Mouse (Mus musculus) c-Kit-positive CD71-positive TER-119-positive erythroid progenitor cells, embryonic 14.5 days (primary cell): Measurements from ENCODE around the gene Nod1.

Experiments used
- DNase-seq: peaks from one replicate; pipeline ENCODE4 v3.0.0-alpha.2; 2013; ENCODE audit warnings: low spot score

Nod1 gene

GRCm38 (mm10) chr6:54939631-54940030 lies 32.8 kb downstream of the Nod1 start:
- no peak for DNase-seq

- no peak for DNase-seq
These were observed 35.9 kb downstream of the Nod1 start for GRCm38 (mm10) chr6:54936496-54936895.

GRCm38 (mm10) chr6:54934930-54935329 lies 37.5 kb downstream of the Nod1 start:
- no peak for DNase-seq

GRCm38 (mm10) chr6:54934313-54934712 lies 38.1 kb downstream of the Nod1 start:
- no peak for DNase-seq

GRCm38 (mm10) chr6:54933866-54934265 lies 38.5 kb downstream of the Nod1 start:
- DNase-seq, result no peak

- DNase-seq, result no peak
These were observed 39.2 kb downstream of the Nod1 start for GRCm38 (mm10) chr6:54933216-54933615.

GRCm38 (mm10) chr6:54932526-54932925 lies 39.9 kb downstream of the Nod1 start:
- DNase-seq, result no peak

- DNase-seq, result no peak
These were observed 40.8 kb downstream of the Nod1 start for GRCm38 (mm10) chr6:54931641-54932040.

- DNase-seq, result no peak
These were observed 44.5 kb downstream of the Nod1 start for GRCm38 (mm10) chr6:54927946-54928345.

GRCm38 (mm10) chr6:54926899-54927298 lies 45.5 kb downstream of the Nod1 start:
- DNase-seq, result no peak

GRCm38 (mm10) chr6:54925736-54926440 lies 46.5 kb downstream of the Nod1 start:
- no peak for DNase-seq

- no peak for DNase-seq
These were observed 47.9 kb downstream of the Nod1 start for GRCm38 (mm10) chr6:54924538-54924937.

GRCm38 (mm10) chr6:54918521-54918920 lies 53.9 kb downstream of the Nod1 start:
- DNase-seq, result no peak

GRCm38 (mm10) chr6:54917523-54917922 lies 54.9 kb downstream of the Nod1 start:
- no peak for DNase-seq

- no peak for DNase-seq
These were observed 55.5 kb downstream of the Nod1 start for GRCm38 (mm10) chr6:54916941-54917340.

- DNase-seq, result no peak
These were observed 56.2 kb downstream of the Nod1 start for GRCm38 (mm10) chr6:54916163-54916562.

GRCm38 (mm10) chr6:54914977-54915376 lies 57.4 kb downstream of the Nod1 start:
- no peak for DNase-seq

GRCm38 (mm10) chr6:54906053-54907040 lies 66.1 kb downstream of the Nod1 start:
- DNase-seq, result no peak

GRCm38 (mm10) chr6:54902547-54902946 lies 69.9 kb downstream of the Nod1 start:
- DNase-seq, result no peak

- DNase-seq, result no peak
These were observed 72.2 kb downstream of the Nod1 start for GRCm38 (mm10) chr6:54900256-54900655.

GRCm38 (mm10) chr6:54891384-54891783 lies 81.0 kb downstream of the Nod1 start:
- DNase-seq, result no peak

- DNase-seq, result no peak
These were observed 82.2 kb downstream of the Nod1 start for GRCm38 (mm10) chr6:54890221-54890620.

- DNase-seq, result no peak
These were observed 86.2 kb downstream of the Nod1 start for GRCm38 (mm10) chr6:54886195-54886594.
